Mouse (Mus musculus) thymus, postnatal 25 days (tissue): ENCODE data around the gene Nol9.
"Not testable (repeated sequence)": the region's sequence is repeated elsewhere in the genome, so short reads cannot be mapped to it uniquely, and the experiment has no call there.

Source experiments
- DNase-seq: peaks from one replicate; pipeline ENCODE4 v3.0.0; 2022

Nol9 gene

GRCm38 (mm10) chr4:152011171-152011760 lies 27.9 kb upstream of the Nol9 start:
- no peak for DNase-seq

DNA sequence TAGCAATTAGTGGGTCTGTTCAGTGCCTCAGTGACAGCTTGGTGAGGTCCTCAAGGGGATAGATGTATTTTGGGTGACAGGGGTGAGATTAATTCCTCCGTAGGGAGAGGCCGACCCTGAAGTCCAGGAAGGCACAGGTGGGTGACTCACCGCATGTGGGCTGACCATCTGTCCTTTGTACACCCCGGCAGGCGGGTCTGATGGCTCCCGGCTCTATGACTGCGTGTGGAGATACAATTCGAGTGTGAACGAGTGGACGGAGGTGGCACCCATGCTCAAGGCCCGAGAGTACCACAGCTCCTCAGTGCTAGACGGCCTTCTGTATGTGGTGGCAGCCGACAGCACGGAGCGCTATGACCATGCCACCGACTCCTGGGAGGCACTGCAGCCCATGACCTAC lies 27.0 kb upstream of the Nol9 start:
- no peak for DNase-seq

DNA sequence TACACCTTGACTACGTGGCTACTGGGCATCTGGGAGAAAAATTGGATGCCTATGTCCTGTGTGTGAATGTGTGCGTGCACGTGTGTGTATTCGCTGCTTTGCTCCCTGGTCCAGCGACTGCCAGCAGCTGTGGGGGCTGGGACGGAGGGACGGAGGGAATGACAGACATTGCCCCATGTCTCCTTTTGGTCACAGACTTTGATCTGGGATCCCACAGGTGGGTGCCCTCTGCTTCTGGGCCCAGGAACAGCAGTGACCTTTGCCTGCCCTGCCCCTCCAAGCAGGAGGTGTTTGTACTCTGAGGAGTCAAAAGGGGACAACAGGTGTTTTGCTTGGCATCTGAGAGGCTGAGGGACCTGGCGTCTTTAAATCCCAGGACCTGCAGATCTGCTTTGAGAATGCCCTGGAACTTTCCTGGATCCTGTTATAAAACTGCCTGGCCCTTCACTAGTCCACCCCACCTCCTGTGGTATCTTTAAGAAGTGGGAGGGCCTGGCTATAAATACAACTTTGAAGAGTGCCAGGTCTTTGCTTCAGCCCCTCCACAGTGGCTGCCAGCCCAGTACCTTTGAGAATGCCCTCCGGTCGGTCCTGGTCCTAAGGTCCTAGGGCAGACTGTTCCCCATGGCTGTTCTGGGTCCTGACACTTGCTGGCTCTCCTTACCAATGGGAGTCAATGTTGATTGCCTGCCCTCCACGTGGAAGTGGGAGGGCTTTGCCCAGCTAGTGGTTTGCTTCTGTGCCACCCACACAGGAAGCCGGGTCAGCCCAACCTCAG lies 25.9 kb upstream of the Nol9 start:
- no peak for DNase-seq

- no peak for DNase-seq
Measured at GRCm38 (mm10) chr4:152019073-152019472, 20.0 kb upstream of the Nol9 start.

- no peak for DNase-seq
Measured at GRCm38 (mm10) chr4:152020024-152020423, 19.1 kb upstream of the Nol9 start.

GRCm38 (mm10) chr4:152021568-152022097 lies 17.5 kb upstream of the Nol9 start:
- DNase-seq, result no peak

DNA sequence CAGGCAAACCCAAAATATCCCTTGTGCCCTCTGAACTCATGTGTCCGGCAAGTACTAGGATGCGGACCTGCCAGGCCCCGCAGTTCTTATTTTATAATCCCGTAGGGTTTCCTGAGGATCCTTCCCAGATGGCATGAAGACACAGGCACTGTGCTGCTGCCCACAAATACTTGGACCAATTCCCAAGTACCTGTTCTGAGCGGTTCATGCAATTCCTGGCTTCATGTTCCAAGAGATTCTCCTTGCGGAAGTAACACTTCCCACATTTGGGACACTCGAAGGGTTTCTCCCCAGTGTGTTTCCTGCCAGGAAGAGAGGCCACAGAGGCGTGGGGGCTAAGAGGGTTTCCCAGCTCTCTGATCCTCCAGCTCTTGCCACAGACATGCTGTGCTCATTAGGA lies 16.6 kb upstream of the Nol9 start:
- no peak for DNase-seq

GRCm38 (mm10) chr4:152024525-152024924 lies 14.6 kb upstream of the Nol9 start:
- DNase-seq, result no peak

DNA sequence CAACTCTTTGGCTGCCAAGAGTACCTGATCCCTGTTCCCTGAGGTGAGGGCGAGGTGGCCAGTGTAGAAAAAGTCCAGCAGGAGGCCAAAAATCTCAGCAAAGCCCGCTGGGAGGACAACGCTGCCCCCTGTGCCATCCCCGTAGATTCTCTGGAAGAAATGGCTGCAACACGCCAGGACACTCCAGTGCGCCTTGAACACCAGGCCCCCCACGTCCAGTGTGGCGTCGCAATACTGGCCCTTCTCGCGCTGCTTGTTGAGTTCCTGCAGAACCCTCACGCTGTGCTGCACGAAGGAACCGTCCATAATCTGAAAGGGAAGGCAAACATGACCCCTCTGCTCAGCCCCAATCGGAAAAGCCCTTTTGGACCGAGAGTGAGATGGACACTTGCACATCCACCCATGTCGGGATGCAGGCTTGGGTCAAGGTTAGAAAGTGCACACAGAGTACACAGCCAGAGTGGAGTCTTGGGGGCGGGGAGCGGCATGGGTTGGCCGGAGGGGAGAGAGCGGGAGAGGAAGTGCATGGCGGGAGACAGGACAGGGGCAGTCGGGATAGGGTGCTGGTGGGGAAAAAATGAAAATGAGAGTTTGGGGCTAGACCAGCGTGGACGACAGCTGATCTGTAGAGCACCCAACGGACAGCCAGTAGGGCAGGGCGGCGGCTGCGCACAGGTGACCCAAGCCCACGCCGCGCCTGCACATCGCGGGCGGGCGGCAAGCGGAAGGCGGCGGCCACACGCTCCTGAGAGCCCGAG lies 12.2 kb upstream of the Nol9 start:
- no peak for DNase-seq

- DNase-seq, result peak; percentile 95
Measured at GRCm38 (mm10) chr4:152027524-152027923, 11.6 kb upstream of the Nol9 start, which contains the start of gene Zbtb48. TSS of gene Zbtb48 (minus strand) at chr4:152027671.

DNA sequence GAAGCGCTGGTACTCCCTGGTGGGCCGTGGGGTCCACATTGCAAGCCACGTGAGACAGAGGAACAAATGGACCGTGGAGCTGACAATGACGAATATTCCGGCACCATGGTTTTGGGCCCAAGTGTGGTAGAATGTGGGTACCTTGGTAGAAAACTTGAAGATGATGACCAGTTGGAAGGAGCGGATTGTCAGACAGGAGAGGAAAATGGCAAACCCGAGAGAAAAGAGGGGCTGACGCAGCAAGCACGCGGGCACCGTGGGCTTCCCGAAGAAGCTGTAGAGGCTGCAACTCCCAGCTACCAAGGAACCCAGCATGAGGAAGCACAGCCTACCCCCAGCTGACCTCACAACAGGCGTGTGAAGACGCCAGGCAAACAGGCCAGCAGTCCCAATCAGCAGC lies 10.7 kb upstream of the Nol9 start:
- no peak for DNase-seq

DNA sequence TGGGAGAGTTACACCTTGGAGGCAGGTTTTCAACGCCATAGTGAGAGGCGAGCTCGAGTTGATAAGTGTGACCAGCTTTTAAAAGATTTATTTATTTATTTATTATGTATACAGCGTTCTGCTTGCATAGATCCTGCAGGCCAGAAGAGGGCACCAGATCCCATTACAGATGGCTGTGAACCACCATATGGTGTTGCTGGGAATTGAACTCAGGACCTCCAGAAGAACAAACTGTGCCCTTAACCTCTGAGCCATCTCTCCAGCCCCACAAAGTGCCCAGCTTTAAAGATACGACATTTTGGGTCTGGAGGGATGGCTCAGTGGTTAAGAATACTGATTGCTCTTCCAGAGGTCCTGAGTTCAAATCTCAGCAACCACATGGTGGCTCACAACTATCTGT lies 10.0 kb upstream of the Nol9 start:
- DNase-seq, result peak; percentile 30

GRCm38 (mm10) chr4:152029997-152030396 lies 9.1 kb upstream of the Nol9 start:
- no peak for DNase-seq

GRCm38 (mm10) chr4:152032922-152033321 lies 6.2 kb upstream of the Nol9 start:
- no peak for DNase-seq

GRCm38 (mm10) chr4:152036464-152036863 lies 2.7 kb upstream of the Nol9 start:
- DNase-seq, result not testable (repeated sequence)

DNA sequence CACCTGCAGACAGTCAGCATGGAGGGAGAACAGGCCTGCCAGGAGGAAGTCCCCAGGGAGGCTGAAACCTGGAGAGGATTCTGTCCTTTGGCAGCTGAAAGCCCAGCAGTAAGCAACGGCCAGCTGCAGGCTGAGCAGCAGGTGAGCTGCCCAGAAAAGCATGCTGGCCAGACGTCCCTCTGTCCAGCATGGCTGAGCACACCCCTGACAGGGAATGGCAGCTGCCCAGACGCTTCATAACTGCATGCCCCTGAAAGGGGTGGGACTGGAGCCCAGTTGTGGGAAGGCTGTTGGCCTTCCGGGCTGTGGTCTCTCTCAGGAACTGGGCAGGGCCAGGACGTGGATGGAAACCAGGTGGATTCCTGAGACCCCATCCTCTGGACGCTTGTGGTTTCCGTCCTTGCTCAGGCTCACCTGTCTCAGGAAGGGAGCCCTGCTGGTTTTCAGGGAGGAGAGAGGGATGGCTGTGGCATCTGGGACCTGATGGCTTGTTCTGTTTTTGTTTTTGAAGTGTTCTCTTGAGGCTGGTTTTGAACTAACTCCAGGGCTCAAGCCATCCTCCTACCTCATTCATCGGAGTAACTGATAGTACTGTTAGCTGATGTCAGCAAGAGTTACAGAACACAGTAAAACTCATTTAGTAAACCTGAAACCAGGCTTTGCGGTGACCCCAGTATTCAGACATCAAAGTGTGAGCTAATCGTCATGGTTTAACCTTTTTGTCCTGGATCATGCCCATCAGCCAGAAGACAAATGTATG lies 716 bp upstream of the Nol9 start, which contains the start of gene Tas1r1:
Gene Tas1r1, minus strand, starts transcription at position 344 of the 760 bp plus-strand sequence.
- no peak for DNase-seq

DNA sequence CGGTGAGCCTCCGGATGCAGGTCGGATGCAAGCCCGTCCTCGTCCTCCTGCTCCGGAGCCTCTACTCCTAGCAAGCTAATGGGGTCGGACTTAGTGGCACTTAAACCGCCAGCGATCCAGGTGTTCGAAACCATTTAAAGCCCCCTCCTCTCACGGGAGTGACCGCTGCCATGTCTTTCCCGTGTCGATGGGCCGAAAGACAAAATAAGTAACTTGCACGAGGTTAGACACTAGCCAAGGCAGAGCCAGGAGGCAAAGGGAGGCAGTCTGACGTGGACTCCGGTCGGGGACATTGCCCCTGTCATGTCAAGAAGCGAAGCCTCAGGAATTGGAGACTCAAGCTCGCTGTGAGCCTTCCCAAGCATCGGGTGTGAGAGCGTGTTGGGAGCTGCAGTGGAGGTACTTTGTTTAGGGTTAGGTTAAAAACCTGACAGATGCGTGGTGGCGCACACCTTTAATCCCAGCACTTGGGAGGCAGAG lies 750 bp downstream of the Nol9 start:
- DNase-seq, result no peak

- no peak for DNase-seq
Measured at GRCm38 (mm10) chr4:152041924-152042641, 3.0 kb downstream of the Nol9 start.

GRCm38 (mm10) chr4:152043171-152043570 lies 4.0 kb downstream of the Nol9 start:
- no peak for DNase-seq

GRCm38 (mm10) chr4:152044609-152045008 lies 5.5 kb downstream of the Nol9 start:
- no peak for DNase-seq

GRCm38 (mm10) chr4:152062390-152063110 lies 23.4 kb downstream of the Nol9 start:
- DNase-seq, result no peak
